Mouse (Mus musculus) T-helper 17 cell (primary cell): ENCODE results near the gene Syngap1.

ENCODE experiments used
- in situ Hi-C, 2 experiments: fragments of 300-600 bp; cut with MboI, MseI; formaldehyde crosslinking; loops; 1 replicate in 1 of 2; 2 replicates in 1 of 2; pipeline ENCODE4 v1.15.1; 2025; ENCODE audit warnings: high pct_unique_total_duplicates in 2 of 2

Syngap1 gene

DNA sequence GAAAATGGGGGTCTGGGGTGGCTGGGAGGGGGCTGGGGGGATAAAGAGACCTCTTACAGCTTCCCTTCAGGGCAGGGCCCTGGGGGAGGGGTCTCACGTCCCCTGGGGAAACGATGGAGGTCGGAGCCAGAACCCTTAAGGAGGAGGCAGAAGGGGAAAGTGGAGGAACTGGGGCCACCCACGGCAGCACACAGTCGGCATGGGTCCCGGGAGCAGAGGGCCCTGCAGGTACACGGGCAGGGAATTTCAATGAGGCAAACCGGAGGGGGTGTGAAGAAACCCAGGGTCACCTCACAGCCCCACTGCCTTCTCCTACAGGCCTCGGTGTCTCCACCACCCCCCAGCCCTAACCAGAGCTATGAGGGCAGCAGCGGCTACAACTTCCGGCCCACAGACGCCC lies 4.6 kb upstream of the Syngap1 start:
- in situ Hi-C loops: no loop called here

DNA sequence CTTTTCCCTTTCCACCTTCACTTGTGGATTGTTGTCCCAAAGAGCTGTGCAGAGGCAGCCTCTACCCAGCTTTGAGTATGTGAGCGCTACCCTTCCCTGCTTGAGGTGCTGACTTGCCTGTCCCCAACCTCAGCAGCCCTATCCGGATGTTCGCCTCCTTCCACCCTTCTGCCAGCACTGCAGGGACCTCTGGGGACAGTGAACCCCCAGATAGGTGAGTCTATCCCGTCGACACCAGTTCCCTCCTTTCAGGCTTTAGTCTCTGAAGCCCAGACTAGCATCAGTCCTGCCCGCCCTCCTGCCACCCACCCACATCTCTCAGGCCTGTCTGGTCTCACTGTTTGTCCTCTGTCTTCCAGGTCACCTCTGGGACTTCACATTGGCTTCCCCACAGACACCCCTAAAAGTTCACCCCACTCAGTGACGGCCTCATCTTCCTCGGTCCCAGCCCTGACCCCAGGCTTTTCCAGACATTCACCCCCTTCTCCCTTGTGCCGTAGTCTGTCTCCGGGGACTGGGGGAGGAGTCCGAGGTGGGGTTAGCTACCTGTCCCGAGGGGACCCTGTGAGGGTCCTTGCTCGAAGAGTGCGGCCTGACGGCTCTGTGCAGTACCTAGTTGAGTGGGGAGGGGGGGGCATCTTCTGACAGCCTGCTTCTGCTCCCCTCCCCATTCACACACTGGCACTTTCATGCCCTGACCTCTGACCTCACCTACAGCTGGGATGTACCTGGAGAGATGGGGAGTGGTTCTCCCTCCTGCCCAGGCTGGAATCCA lies 3.9 kb upstream of the Syngap1 start:
- in situ Hi-C loops: no loop called here

GRCm38 (mm10) chr17:26937883-26938695 lies 3.0 kb upstream of the Syngap1 start:
- in situ Hi-C loops: no loop called here

DNA sequence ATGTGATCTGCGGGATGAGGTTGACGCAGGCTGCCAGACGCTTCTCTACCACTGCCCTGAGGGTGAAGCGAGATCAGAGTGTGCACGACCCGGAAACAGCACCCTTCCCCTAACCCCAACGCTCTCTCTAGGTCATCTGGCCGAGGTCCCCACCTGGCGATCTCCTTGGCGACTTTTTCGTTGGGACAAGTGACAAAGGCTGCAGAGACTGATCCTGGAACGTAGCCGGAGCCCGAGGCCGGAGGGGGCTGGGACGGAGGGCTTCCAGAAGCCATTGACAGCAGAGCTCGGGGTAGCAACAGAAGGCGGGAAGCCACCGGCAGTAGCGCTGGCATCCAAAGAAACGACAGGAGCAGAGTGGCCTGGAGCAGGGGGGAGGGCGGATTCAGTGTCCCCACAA lies 2.3 kb upstream of the Syngap1 start:
- in situ Hi-C loops: no loop called here

DNA sequence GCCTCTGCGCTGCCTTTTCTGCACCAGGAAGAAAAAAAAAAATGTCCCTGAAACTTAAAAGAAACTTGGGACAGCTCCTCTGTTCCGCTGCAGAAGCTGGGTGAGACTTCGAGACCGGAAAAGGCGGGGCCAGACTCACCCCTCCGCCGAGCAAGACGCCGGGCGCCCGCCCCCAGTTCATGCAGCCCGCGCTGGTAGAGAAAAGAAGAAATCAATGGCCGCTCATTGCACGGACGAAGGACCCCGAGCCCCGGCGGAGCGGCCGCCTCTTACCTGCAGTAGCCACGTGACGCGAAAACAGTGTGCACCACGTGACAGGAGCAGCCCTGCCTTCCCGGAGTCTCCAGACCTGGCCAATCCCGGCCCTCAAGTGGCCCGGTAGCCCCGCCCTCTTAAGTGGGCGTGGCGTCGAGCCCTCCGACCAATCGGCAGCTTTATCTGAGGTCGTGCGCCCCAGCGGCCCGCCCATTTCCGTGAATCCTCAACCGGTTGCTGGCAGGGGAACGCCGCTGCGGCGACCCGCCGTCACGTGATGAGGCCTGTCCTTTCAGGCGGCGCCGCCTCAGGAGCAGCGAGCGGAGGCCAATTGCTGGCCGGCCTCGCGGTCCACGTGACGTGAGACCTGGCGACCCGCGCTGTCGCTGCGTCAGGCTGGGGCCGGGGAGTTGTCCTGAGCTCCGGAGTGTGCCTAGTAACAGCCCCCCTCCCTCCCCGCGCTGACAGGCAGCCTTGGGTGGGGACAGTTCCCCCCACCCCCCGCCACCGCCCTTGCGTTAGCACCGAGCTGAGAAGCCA lies 1.7 kb upstream of the Syngap1 start, which contains the start of gene Cuta:
Cuta (minus strand) TSS at position 392 of the 795 bp plus-strand sequence.
- in situ Hi-C loops: no loop called here

GRCm38 (mm10) chr17:26939973-26940300 lies 1.1 kb upstream of the Syngap1 start:
- in situ Hi-C loops: no loop called here

GRCm38 (mm10) chr17:26941841-26942570 lies 953 bp downstream of the Syngap1 start:
- in situ Hi-C loops: no loop called here

- in situ Hi-C loops: no loop called here
Observed at GRCm38 (mm10) chr17:26945824-26946495, 4.9 kb downstream of the Syngap1 start.

DNA sequence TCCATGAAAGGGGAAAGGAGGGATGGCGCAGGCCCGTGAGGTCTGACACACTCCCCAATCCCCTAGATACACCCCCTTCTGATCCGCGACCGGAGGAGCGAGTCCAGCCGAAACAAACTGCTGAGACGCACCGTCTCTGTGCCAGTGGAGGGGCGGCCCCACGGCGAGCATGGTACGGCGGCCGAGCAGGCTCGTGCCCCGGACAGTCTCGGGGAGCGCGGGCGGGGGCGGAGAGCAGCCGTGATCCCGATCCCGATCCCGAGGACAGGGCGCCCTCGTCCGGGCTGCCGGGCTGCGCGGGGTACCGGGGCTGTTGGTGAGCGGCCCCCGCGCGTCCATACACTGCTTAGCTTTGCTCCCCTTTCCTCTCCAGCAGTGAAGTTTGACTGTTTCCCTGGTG lies 5.5 kb downstream of the Syngap1 start:
- in situ Hi-C loops: no loop called here

GRCm38 (mm10) chr17:26947231-26948100 lies 6.4 kb downstream of the Syngap1 start:
- in situ Hi-C loops: no loop called here

DNA sequence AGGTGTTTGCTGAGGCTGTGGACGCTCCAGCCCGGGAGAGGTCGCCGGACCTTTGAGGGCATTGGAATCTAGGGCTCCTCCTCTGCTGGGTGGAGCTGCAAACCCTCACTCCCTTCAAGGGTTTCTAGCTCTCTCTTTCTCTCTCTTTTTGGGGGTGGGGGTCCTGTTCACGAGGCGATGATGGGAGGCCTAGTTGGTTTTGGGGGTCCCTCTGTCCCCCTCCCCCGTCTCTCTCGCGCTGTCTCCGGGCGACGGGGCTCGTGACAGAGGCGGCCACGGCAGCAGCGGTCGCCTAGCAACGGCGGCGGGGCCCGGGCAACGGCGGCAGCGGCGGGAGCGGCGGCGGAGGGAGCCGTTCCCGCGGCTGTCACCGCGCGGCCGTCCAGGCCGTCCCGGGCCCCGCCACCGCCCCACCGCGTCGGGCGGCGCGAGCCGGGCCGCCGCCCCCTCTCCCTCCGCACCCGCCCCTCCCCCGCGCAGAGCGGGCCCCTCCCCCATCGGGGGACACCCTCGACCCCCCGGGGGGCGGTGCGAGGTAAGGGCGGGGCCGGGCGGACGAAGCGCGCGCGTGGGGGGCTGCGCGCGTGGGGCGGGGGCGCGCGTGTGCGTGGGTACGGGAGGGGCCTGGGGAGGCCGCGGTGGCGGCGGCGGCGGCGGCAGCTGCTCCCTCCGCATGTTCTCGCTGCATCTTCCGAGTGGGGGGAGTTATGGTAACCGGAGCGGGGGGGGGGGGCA lies 7.4 kb downstream of the Syngap1 start:
- in situ Hi-C loops: no loop called here

DNA sequence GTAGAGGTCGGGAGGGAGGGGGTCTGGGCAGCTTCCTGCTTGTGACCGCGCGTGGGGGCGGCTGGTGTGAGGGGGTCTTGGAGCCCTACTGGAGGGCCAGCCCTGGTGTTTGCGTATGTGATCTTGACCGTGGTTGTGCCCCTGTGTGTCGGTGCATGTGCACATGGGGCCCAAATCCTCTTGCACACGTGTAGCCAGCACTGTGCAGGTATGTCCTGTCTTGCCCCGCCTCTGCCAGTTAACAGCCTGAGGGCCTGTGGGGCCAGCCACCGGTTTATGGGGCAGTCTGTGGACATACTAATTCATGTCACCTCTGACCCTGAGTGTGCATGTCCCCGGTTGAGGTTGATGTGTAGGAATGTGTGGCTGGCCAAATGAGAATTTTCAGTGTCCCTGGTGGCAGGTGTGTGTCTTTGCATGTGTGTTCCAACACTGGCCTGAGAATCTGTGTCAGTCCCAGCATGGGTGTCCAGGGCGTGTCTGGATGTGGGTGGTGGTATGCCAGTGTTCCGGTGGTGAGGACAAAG lies 8.1 kb downstream of the Syngap1 start:
- in situ Hi-C loops: no loop called here

GRCm38 (mm10) chr17:26949866-26950265 lies 8.8 kb downstream of the Syngap1 start:
- in situ Hi-C loops: no loop called here

DNA sequence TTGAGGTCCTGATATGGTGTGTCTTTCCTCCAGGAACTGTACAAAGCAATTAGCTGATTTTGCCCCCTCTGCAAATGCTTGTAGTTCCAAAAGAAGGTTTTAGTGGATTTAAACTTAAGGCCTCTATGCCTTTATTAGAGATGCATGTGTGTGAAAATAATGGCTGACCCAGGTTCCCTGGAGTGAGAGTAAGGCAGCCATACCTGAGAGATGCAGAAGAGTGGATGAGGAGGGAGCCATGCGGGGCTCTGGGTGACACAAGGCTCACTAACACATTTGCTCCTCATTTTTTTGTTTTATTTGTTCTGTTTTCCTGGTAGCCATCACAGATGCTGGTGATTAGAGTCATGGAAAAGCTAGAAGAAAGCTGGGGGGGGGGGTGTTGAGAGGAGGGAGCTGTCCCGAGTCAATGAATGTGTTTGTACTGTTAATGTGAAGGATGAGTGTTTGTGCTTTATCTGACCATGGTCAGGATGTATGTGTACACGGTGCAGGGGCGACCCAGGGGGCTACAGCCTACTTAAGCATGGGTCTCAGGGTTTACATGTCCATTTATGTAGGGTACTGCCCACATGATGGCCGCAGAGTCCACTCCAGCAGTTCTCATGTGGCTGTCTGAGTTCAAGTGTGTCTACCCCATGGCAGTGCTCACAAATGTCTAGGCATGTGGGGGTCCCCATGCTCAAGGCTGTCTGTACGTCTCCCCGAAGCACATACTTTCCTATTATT lies 9.7 kb downstream of the Syngap1 start:
- in situ Hi-C loops: no loop called here

DNA sequence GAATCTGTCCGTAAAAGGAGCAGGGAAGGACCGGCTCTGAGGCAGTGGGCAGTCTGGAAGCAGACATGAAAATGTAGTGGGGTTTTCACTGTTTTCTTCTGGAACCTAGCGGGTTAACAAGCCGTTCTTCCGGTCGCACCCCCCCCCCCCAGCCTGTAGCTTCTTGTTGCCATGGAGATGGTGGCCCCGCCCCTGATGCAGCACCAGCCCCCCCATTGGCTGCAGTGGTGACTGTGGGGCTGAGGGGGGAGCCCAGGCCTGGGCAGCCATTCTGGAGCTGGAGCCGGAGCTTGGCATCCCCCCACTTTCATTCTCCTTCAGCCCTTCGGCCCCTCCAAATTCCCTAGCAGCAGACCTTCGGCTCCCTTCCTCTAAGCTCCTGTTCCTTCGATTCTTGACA lies 10.4 kb downstream of the Syngap1 start:
- in situ Hi-C loops: no loop called here

GRCm38 (mm10) chr17:26951952-26952877 lies 11.2 kb downstream of the Syngap1 start:
- in situ Hi-C loops: no loop called here

GRCm38 (mm10) chr17:26953201-26953600 lies 12.1 kb downstream of the Syngap1 start:
- in situ Hi-C loops: no loop called here
